Mouse (Mus musculus): ENCODE results near the gene Btbd9.

Gene Btbd9

DNA sequence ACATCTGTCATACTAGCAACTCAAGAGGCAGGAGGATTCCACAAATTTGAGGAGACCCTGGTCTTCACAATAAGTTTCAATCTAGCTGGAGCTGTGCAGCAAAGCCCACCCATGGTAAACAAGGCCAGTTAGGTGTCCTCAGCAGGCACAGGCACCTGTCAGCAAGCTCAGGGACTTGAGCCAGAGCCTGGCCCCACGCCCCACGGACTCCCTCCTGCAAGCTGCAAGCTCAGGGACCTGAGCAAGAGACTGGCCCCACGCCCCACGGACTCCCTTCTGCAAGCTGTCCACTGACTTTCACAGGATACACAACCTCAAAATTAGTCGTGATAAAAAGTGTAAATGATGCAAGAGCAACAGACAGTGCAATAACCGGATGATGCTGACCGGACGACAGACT lies 307.8 kb downstream of the Btbd9 start:
- peak; percentile 66 for DNase-seq

DNA sequence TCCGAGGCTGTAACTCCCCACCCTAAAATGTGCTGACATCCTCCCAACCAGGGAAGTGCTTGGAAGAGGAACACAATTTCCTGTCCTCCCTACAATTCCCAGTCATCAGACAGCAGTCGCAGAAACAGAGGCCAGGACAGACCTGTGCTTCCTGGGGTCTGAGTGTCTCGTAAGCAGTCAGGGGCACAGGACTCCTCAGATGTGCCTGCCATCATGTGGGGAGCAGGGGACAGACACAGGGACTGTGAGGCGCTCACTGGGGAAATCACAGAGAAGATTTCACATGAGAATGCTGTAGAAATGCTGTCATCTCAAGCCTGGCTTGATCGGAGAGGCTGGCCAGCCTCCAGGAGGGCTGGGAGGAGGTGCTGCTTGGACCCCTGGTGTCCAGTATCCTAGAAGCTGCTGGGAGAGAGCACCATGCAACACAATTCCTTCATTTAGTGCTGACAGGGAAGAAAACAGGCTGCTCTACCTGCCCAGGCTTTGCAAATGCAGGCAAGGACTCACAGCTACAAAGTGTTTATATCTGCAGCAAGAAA lies 308.8 kb downstream of the Btbd9 start:
- no peak for DNase-seq

DNA sequence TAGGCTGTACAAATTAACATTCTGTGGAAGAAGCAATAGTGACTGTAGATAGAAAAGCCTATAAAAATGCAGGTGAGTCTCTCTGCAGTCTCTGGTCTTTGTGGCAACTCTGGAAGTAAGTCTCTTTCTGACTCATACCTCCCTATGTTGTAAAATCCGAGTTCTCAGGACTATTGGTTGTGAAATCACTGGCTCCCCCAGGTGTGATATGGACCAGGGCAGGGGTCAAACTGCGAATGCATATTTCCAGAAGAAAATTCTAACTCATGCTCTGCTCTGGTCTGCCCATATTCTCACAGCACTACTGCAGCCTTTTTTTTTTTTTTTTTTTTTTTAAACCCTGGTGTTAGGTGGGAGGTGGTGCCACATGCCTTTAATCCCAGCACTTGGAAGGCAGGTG lies 312.8 kb downstream of the Btbd9 start:
- no peak for DNase-seq

DNA sequence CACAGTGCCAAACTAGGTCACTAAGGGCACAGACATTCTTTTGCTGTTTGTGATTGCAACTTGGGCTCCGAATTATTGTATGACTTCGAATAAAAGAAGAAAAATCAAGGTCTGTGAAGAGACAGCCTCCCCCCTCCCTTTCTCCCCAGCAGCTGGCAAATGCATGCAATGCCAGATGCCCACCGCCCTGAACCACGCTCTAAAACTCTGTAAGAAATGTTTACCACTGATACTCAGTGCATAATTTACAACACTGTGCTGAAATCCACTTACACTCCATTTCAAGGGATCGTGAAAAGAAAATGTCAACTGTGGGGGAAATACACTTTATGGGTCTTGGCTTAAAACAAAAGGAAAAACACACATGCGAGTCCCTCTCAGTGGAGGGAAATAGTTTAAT lies 313.3 kb downstream of the Btbd9 start:
- DNase-seq: no peak

DNA sequence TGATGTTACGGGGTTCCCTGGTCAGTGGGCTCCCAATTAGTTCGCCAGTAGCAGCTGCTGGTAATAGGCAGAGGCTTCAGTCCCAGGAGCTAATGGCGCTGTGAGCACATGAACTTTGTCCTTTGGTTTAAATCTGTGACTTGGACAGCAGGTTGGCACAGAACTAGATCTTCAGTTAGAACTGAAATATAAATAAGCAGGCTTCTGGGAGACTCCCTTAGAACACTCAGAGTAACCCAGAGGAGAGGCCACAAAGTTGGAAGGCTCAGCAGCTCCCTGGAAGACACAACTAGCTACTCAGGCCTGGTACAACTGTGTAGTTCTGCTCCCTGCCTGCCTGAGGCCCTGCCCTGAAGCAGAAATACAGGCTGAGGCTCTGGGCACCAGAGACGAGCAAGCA lies 313.8 kb downstream of the Btbd9 start:
- DNase-seq: no peak

DNA sequence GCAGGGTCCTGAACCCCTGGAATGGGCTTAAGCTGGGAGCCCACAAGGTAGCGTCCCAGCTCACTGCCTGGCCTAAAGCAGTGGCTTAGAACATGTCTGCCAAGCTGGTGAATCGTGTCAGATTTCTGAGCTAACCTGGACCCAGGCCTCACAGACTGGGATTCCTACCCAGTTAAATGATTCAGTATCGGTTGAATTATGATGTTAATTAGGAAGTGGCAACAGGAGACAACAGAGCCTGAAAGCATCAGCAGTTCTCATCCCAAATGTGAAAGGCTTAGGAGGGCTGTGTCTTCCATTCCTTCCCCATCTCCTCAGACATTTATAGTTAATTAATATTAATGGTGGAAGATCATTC lies 314.3 kb downstream of the Btbd9 start:
- no peak for DNase-seq

DNA sequence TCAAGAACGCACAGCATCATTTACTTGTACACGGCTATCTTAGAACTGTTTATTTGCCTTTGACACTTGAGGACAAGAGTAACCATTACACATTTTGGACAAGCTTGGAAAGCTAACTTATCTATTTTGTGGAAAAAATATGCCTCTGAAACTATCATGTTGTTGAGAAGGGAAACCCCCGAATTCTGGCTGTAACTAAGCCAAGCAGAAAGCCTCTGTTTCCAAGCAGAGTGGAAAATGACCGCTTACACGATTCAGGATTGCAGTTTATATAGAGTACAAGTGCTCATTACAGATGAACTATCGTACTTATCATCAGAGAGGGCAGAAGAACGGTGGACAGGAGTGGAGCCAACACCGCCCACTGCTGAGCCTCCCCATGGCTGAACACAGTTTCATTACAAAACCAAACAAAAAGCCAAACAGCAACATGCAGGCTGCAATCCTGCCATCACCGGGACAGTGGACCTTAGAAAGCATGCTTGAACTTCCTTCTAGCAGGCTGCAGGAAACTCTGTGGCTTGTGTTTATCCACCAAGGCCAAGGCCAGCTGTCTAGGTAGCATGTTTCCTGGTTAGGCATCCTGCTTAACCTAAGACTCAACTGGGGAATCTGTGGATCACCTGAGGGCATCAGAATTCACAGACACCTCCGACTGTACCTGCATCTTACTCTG lies 314.8 kb downstream of the Btbd9 start:
- no peak for DNase-seq

DNA sequence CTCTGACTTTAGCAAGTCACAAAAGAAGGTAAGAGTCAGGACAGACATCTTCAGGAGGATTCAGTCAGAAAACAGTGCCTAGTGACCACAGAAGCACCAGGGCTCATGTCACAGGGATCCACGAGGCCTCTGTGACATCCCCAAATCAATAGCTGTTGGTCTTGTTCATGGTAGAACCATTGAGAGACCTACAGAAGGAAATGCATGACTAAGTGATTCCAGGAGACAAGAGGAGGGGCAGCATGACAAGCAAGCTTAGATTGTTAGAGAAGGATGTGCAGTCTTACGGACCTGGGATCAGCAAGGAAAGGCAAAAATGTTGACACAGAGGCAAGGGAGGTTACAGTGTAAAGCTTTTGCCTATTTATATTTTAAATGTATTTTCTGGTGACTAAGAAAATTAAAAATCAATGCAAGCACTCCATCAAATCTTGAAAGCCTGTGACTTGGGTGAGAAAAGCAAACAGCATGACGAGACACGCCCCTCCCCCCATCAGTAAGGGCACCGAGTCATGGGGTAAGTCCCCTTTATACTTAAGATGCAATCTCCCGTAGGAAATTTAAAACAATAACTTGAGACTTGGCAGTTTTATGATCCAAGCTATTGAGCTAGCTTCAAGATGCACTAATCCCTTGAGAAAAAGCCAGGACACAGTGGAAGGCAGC lies 315.5 kb downstream of the Btbd9 start:
- no peak for DNase-seq

DNA sequence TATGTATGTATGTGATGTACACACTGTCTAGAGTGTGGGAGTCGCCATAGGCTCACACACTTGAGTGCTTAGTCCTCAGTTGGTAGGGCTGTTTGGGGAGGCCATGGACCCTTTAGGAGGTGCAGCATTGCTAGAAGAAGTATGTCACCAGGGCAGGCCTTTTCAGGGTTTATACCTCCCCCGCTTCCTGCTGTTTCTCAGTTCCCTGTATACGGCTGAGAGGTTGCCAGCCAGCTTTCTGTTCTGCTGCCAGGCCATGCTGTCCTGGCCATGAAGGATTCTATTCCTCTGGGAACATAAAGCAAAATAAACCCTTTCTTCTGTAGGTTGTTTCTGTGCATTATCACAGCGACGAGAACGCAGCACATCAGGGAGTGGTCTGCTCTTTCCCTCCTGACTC lies 316.4 kb downstream of the Btbd9 start:
- DNase-seq: no peak

DNA sequence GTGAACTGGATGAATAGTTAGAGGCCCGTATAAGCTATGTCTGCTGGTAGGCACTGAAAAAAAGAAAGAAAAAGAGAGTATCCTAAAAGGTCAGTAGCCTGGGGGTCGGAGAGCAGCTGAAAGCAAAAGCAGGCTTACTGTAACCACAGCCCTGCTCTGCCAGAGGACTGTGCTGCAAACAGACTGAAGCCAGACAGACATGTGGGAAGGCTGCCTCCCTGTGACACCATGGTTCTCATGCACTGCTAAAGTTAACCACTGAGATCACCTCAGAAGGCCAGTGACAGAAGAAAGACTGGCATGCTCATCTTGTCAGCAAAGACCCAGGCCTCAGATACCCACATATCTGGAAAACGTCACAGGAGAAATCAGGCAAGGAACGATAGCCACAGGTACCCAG lies 317.8 kb downstream of the Btbd9 start:
- no peak for DNase-seq

DNA sequence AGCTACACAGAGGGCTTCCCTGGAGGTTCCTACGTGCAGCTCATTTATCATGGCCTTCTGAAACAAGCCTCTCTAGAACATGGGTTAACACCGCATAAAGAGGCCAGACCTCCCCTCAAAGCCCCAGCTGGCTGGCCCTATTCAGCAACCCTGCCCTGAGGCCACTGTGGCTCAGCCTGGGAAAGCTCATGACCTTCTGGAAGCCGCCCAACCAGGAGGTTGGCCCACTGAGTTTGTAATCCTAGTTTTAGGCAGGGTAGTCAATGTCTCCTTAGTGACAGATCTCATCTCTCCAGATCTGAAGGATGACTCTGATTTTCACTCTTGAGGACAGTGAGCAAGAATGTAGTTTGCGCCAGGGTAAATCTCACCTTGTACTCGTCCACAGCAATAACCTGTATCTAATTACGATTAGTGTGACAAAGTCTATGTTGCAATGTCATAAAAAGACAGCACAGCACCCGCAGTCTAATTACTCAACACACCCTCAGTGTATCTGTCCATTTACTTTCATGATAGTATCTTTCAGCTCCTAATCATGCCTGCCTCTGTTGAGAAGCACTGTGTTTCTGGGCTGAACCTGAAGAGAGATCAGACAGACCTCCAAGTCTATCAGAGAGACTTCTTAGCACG lies 320.2 kb downstream of the Btbd9 start:
- DNase-seq: no peak

DNA sequence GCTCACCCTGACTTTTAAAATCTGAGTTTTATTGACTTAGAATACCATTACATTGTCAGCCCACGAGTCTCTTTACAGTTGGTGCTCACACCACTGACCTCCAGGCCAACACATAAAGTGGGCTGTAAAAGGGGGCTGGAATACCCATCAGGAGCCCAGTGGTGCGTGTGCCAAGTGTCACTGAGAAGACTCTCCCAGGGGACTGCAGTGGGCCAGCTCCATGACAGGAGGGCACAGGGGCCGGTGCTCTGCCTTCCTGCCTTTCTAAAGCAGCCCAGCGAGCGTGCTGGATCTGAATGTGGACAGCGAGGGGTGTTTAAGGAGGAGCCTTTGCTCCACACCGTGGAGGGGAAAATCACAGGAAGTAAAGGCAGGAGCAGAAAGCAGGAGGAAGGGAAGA lies 322.4 kb downstream of the Btbd9 start:
- DNase-seq: no peak

DNA sequence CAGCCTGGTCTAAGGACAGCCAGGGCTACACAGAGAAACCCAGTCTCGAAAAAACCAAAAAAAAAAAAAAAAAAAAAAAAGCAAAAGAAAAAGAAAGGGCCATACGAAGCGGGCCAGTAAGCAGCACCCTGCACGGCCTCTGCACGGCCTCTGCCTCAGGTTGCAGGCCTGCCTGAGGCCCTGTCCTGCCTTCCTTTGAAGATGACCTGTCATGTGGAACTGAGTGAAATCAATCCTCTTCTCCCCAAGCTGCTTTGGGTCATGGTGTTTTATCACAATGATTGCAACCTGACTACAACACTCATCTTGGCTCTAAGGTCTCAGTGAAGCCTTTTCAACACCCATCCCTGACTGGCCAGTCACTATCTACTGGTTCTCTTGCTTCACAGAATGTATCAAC lies 323.3 kb downstream of the Btbd9 start:
- DNase-seq: no peak

DNA sequence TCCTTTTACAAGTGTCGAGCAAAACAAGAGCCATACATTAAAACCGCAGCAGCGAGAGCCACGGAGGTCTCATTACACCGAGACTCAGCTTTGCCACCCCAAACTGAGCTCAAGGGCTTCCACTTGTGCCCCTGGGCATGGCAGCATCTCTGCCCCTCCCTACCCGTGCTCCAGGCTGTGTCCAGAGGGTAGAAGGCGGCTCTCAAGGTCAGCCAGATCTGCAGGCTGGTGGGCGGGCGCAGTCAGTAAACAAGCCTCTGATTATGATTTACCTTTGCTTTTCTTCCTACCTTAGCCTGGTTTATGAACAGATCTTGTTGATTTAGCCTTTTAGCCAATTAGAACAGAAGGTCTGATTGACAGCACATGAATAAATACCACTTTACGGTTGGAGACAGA lies 331.0 kb downstream of the Btbd9 start:
- no peak for DNase-seq

DNA sequence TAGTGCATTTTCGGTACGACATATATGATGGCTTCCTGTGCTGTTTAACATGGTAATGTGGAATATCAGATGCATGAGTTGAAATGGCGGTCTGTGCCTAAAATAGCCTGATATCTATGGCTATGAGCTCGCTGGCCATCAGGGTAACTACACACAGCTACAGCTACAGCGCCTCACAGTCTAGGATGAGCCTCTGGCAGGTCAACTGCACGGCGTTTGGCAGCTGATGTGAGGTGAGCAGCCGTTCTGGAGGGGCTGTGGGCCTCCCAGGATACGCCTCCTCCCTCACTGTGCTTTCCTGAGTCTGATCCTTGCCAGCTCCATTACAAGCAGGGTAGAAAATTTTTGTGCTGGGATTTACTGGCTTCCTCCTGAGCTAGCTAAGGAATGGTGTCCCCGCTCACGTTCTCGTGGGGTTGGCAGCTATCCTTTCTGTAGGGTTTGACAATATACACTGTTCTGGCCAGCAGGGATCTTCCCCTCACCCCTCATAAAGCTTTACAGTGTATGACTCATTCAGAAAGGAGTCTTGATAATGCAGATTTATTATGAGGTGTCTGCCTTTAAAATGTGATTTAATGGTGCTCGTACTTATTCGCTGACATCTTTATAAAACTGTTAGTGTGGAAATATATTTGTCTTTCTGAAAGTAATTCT lies 331.5 kb downstream of the Btbd9 start:
- DNase-seq: no peak

DNA sequence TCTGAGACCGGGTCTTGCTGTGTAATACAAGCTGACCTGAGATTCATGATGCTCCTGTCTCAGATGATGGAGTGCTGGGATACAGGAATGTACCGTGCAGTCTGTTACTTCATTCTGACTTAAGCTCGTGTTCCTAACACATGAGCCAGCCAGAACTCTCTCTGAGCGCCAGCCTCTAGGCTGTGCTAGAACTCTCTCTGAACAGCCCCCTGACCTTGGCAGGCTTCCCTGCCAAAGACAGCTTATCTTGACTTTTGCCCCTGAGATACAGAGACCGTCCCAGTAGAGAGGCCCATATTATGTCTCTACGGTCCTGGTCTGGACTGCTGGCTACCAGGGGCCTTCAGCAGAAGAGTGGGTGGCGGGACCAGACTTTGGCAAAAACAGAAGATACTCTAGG lies 332.7 kb downstream of the Btbd9 start:
- DNase-seq: no peak

DNA sequence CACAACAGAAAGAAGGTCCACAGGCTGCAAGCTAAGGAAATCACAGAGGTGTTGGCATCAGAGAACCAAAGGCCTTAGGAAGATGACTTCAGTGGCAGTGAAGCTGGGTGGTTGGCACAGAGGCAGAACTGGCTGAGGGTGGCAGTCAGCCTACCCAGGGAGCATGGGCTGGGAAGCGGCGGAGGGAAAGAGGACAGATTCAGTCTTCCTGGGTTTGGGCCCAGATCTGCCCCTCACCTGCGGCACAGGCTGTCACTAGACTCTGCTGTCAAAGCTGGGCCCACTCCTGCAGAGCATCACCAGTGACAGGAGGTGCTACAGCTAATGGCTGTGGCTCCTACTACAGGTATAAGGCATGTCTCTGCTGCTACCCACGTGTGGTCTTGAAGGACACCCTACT lies 333.6 kb downstream of the Btbd9 start:
- no peak for DNase-seq

DNA sequence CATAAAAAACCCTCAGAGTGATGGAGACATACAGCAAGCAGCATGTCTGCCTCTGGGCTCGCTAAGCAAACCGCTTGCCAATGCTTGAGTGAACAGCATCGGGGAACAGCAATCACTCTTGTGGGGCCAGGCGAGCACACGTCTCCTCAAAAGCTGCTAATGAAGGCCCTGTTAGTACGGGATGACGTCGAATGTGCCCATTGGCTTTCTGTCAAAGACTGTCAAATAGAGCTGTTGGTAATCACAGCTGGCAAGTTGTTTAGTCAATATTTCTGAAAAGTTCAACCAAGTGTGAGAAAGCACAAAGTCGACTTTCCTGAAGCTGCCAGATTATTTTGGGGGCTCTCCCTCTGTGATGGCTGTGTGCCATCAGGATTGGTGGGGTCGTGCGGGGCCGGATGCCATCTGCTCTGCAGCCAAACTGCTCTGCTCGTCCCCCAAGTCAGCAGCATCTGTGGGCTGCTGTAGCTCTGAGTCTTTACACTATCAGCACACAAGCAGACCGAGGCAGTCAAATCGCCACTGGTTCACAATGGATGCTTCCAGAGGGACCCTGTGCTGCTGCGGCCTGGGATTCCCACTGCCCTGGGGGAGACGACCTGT lies 334.5 kb downstream of the Btbd9 start:
- DNase-seq: peak; percentile 22

DNA sequence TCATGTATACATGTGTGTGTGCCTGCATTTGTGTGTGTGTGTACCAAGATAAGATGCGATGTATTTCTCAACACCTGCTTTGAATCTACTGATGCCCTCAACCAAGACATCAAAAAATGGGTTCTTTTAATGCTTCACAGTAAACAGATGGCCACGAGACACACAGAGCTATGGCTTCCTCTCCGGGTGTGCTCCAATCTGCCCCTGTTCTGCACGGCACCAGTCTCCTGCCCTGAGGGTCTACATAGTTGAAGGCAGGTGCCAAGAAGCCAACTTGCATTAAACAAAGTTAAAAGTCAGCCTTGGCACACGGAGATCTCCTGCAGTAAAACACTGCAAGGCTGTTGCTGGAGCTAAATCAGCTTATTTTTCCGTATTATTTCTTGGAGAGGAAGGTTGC lies 335.2 kb downstream of the Btbd9 start:
- DNase-seq: peak; percentile 68

DNA sequence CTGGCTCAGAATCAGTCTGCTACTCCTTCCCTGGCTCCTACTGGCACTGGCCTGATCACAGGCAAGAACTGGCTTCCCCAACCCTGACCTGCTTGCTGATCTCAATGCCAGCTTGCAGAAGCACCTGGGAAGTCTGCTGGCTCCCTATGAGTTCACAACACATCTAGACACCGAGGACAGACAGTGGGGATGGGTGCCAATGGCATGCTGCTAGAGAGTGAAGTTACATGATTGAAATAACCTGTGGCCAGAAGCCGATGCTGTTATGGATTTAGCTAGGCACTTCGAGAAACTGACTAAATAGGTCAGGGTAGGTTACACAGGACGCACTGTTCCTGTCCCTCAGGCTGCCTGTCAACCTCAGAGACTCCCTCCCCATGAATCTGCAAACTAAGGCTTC lies 335.6 kb downstream of the Btbd9 start:
- peak; percentile 83 for DNase-seq

DNA sequence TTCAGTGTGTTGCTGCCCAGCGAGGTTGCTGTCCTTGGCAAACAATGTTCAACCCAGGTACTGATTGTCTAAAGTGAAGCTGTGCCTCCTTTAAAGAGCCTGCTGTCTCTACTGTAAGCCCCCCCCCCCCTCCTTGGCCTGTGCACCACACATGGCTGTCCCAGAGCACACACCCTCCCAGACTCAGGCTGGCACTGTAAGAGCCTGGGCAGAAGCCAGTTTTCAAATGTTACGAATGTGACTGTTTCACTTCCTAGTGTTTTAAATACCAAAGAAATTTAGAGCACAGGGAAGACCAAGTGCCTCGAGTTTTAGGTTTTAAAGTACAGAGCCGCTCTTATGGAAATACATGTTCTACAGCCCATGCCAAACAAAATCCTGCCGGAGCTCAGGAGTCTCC lies 336.8 kb downstream of the Btbd9 start:
- no peak for DNase-seq

DNA sequence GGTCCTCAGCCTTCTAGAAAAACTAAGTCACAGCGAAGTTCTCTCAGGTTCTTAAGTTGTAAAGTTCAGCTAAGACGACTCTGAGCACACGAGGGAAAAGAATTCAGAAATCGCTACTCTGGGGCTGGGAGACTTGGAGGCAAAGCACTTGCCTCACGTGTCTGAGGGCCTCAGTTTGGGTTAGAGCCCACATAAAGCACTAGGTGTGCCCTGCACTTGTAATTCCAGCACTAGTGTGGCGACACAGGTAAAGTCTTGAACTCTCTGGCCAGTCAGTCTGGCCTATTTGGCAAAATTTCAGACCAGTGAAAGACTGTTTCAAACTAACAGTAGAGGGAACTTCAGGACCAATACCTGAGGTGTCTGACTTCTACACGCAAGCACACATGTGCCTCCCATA lies 338.7 kb downstream of the Btbd9 start:
- DNase-seq: no peak

DNA sequence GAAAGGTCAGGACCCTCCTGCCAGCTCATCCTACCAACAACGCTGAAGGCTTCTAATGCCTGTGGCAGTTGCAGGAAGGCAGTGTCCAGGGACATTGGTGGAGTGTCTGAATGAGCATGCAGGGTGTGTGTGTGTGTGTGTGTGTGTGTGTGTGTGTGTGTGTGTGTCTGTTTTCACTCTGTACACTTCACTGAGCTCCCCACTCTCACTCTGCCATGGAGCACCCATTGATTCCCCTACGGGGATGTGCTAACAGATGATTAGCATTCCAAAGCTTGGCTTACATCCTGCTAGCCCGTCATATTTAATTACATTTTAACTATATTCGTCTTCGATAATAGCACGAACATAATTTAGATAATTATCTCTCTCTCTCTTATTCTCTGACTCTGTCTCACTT lies 339.7 kb downstream of the Btbd9 start:
- DNase-seq: no peak

DNA sequence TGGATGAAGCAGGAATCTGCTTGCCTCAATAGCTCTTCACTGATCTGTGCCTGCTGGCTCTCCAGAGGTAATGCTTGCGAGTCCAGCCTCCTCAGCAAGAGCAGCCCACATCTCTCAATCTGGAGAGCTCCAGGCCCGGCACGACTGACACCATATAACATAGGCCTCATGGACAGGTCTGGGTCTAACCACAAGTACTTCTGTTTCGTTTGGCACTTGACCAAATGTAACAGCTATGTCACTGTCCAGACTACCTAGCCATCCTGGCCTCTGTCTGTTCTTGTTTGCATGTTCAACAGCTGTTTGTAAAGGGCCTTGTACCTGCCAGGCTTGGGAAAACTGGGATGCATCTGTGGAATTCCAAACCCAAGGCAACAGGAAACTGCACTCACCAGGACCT lies 340.9 kb downstream of the Btbd9 start:
- DNase-seq: no peak

Measured in cerebellum, adult 9-11 months (tissue).